Mouse (Mus musculus): ENCODE results near the gene Col19a1.

DNA sequence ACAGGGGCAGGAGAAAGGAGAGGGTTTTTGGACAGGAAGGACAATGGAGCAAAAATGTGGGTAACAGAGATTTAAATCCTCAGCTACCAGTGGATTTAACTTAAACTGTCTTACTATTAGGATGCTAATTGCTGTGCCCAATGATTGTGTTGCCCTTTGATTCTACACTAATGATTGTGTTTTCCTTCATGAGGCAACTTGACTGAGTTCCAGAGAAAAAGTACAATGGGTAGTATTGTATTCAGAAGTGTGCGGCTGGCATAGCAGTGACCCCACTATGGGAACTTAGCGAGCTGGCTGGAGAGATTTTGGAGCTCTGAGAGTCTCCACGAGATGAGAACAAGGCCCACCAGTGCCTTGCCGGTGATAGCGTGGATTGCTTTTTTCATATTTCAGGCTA, 159.0 kb downstream of the Col19a1 start:
- TF ChIP-seq CTCF (conservative IDR thresholded peaks at IDR 0.05; ENCODE audit: low read length) (no peak), NANOG (IDR thresholded peaks at IDR 0.05; ENCODE audit: borderline replicate concordance, low read length) (no peak)

Data from E14TG2a.4 (cell line).